In the genomic region with DNA sequence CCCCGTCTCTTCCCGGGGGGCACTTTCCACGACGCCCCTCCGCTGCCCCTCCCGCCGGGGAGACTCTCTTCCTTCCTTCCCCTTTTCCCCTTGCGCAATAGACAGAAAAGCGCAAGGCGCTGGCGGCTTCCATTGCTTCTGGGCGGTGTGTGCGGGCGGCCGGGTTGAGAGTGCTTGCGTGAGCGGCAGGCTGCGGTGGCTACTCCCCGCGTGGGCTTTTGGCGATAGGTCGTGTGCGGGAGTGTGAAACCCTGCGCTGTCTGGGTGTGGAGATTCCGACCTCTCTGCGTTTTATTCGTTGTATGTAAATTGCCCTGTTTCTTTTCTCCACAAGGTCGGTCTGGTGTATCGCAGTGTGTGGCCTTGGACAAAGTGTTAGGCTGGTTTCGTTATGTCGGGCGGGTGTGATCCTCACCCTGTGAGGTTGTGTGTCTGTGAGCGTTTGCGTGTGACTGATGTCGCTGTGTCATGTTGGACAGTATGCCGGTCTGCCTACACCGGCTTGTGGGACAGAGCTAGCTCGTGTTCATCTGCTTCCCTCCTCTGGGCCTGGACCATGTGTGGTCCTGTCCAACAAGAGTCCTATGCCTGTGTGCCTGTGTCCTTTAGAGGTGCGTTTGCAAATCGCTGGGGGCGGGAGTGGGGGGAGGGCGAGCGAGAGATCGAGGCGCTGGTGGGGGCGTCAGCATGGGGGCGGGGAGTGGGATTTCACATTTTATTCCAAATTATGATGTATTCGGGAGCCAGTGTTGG, we compare ENCODE assay signal across 8 mouse cellular contexts. TPM values are rescaled to one million over a fixed set of nuclear protein-coding genes. Genes with fewer than 3 reads are reported as not detected.
DNase-seq lines count a peak whose midpoint lies in the region; ATAC-seq lines count a peak whose summit lies in the region.

No protein-coding gene starts in this region.

- H3K4me1 ChIP-seq in intestine, embryonic 16.5 days (ENCODE audit: control insufficient read depth, insufficient read depth, low read length) = peaks cover 14% of the 10 kb centered on the region
- peaks cover 23% of the 10 kb centered on the region for H3K4me1 ChIP-seq in liver, embryonic 11.5 days (replicated peaks; ENCODE audit: control insufficient read depth, insufficient read depth, low read length)
- peaks cover 6% of the 10 kb centered on the region for H3K4me1 ChIP-seq in midbrain, embryonic 16.5 days (ENCODE audit: control insufficient read depth, insufficient read depth, low read length)

- peak overlapping the region; percentile 24; the same call in 1 of the 2 replicates for H3K27ac ChIP-seq in intestine, embryonic 16.5 days (ENCODE audit: low read length)
- H3K27ac ChIP-seq in liver, embryonic 11.5 days (ENCODE audit: low read depth, low read length) = peak overlapping the region; percentile 98
- peak overlapping the region; percentile 88 for H3K27ac ChIP-seq in midbrain, embryonic 16.5 days (ENCODE audit: low read length)

- peak overlapping the region; percentile 39 for H3K4me3 ChIP-seq in intestine, embryonic 16.5 days (ENCODE audit: low read length)
- H3K4me3 ChIP-seq in liver, embryonic 11.5 days (ENCODE audit: low read depth, low read length) = peak overlapping the region; percentile 77
- peak overlapping the region; percentile 40 for H3K4me3 ChIP-seq in midbrain, embryonic 16.5 days (ENCODE audit: low read depth, low read length)

- peak overlapping the region; percentile 67 for H3K4me2 ChIP-seq in intestine, embryonic 16.5 days (ENCODE audit: low read depth, low read length)
- H3K4me2 ChIP-seq in liver, embryonic 11.5 days = peak overlapping the region; percentile 88
- peak overlapping the region; percentile 50 for H3K4me2 ChIP-seq in midbrain, embryonic 16.5 days (ENCODE audit: low read length)

- under 1% methylated on average over 48 of the region's 48 CpGs for WGBS in intestine, embryonic 16.5 days
- under 1% methylated on average over 48 of the region's 48 CpGs for WGBS in liver, embryonic 11.5 days
- under 1% methylated on average over 48 of the region's 48 CpGs for WGBS in midbrain, embryonic 16.5 days

- DNase-seq in B cell, adult 2 months = peak; percentile 50 to 62
- peak; percentile 35 for DNase-seq in MN1 (ENCODE audit: low spot score)
- DNase-seq in embryo, embryonic 11 days = peak; percentile 55
- peak; percentile 82 to 85 for DNase-seq in heart, adult 18-20 months
- peak; percentile 78 for DNase-seq in liver, embryonic 11.5 days (ENCODE audit: low spot score)
- DNase-seq in testis, postnatal 14 days (ENCODE audit: low spot score) = peak; percentile 11

- no peaks in the 10 kb centered on the region for H3K9me3 ChIP-seq in intestine, embryonic 16.5 days (ENCODE audit: control insufficient read depth, low read length)
- no peaks in the 10 kb centered on the region for H3K9me3 ChIP-seq in liver, embryonic 11.5 days (ENCODE audit: control insufficient read depth, low read length)
- H3K9me3 ChIP-seq in midbrain, embryonic 16.5 days (replicated peaks; ENCODE audit: control insufficient read depth, low read length, poor library complexity, severe bottlenecking) = no peaks in the 10 kb centered on the region

- H3K27me3 ChIP-seq in intestine, embryonic 16.5 days (replicated peaks; ENCODE audit: control insufficient read depth, insufficient read depth, low read length) = peaks cover 85% of the 10 kb centered on the region
- H3K27me3 ChIP-seq in liver, embryonic 11.5 days (replicated peaks; ENCODE audit: control insufficient read depth, insufficient read depth, low read length) = peaks cover 35% of the 10 kb centered on the region
- H3K27me3 ChIP-seq in midbrain, embryonic 16.5 days (ENCODE audit: control insufficient read depth, insufficient read depth, low read depth, low read length) = peaks cover 42% of the 10 kb centered on the region

- no peaks in the 10 kb centered on the region for H3K36me3 ChIP-seq in intestine, embryonic 16.5 days (ENCODE audit: control insufficient read depth, insufficient read depth, low read length)
- no peaks in the 10 kb centered on the region for H3K36me3 ChIP-seq in liver, embryonic 11.5 days (ENCODE audit: control insufficient read depth, insufficient read depth, low read length)
- no peaks in the 10 kb centered on the region for H3K36me3 ChIP-seq in midbrain, embryonic 16.5 days (ENCODE audit: control insufficient read depth, insufficient read depth, low read length)

- peak overlapping the region; percentile 54 for H3K9ac ChIP-seq in intestine, embryonic 16.5 days (ENCODE audit: low read depth, low read length)
- peak overlapping the region; percentile 98 for H3K9ac ChIP-seq in liver, embryonic 11.5 days (ENCODE audit: low read depth, low read length)
- peak overlapping the region; percentile 63 for H3K9ac ChIP-seq in midbrain, embryonic 16.5 days (ENCODE audit: low read depth, low read length)

- ATAC-seq in intestine, embryonic 16.5 days = peak; percentile 58
- peak; percentile 48 for ATAC-seq in liver, embryonic 11.5 days (replicated peaks; ENCODE audit: low FRiP score)
- peak; percentile 82 for ATAC-seq in midbrain, embryonic 16.5 days

RNA-seq across cellular contexts. Expression of a gene that starts 0.9 kb away (rescaled TPM):
- 1 to 10 TPM; 2.3 to 3.7 TPM for total RNA-seq in heart, adult 18-20 months (2021)
- 0.38 and 0.70 TPM in 2 replicates for polyA plus RNA-seq in intestine, embryonic 16.5 days (2015; fragmentation: Nextera tagmentation; extraction: Ambion mirVana)
- 42.7 and 47.6 TPM in 2 replicates for polyA plus RNA-seq in liver, embryonic 11.5 days (2014; fragmentation: Nextera tagmentation; extraction: Ambion mirVana)
- 4.6 and 6.4 TPM in 2 replicates for polyA plus RNA-seq in midbrain, embryonic 16.5 days (2015; fragmentation: Nextera tagmentation; extraction: Ambion mirVana)

RNA-seq across cellular contexts. Expression of a gene that starts 31.4 kb away (rescaled TPM):
- total RNA-seq in heart, adult 18-20 months (2021) = under 1 TPM; 0.42 to 0.67 TPM
- 256 and 335 TPM in 2 replicates for polyA plus RNA-seq in intestine, embryonic 16.5 days (2015; fragmentation: Nextera tagmentation; extraction: Ambion mirVana)
- polyA plus RNA-seq in liver, embryonic 11.5 days (2014; fragmentation: Nextera tagmentation; extraction: Ambion mirVana) = 24.2 and 25.8 TPM in 2 replicates
- polyA plus RNA-seq in midbrain, embryonic 16.5 days (2015; fragmentation: Nextera tagmentation; extraction: Ambion mirVana) = 2.0 and 2.3 TPM in 2 replicates

RNA-seq across cellular contexts. Expression of a gene that starts 57.1 kb away (rescaled TPM):
- total RNA-seq in heart, adult 18-20 months (2021) = under 1 TPM; 0.20 to 0.23 TPM
- polyA plus RNA-seq in intestine, embryonic 16.5 days (2015; fragmentation: Nextera tagmentation; extraction: Ambion mirVana) = 7.2 TPM in 2 replicates
- polyA plus RNA-seq in liver, embryonic 11.5 days (2014; fragmentation: Nextera tagmentation; extraction: Ambion mirVana) = 16.2 and 20.4 TPM in 2 replicates
- polyA plus RNA-seq in midbrain, embryonic 16.5 days (2015; fragmentation: Nextera tagmentation; extraction: Ambion mirVana) = 2.0 and 2.1 TPM in 2 replicates

Comparison
In these comparisons a context has a peak if more than half of its experiments do, and no peak if none do; other contexts are left out.
1. Peak in every context shown above with its lines: DNase-seq, ATAC-seq, H3K4me3 ChIP-seq and H3K27ac ChIP-seq.
2. DNase-seq: peak in every context shown above with its lines; median percentile 84 in heart, adult 18-20 months; 78 in liver, embryonic 11.5 days; 56 in B cell, adult 2 months; 55 in embryo, embryonic 11 days; 35 in MN1; 11 in testis, postnatal 14 days.
3. H3K27ac ChIP-seq: peak in every context shown above with its lines; median percentile 98 in liver, embryonic 11.5 days; 88 in midbrain, embryonic 16.5 days; 24 in intestine, embryonic 16.5 days.